Mouse (Mus musculus): ENCODE measurements at regions not wholly inside any gene's neighbourhood (a gene's known extent, or its start where the extent isn't known, plus 50 kb on each side); places are given as distances from the start of the nearest gene placed in this dataset.

DNA sequence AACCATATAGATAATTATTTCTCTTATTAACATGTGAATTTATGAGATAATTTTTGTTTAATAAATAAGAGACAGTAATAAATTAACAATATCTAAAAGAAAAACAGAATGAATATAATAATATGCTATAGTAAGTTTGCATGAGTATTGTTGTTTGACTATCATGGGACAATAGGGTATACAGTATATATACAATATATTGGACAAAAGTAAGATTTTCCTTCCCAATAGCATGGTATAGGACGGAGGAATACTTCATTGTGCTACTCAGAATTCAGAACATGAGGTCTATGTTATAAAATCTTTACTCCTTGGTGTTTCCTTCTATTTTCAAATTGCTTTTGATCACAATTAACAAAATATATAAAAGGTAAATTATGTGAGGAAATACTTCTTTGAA is 771.0 kb upstream of the Pcdh20 start:
- no peak for DNase-seq (ENCODE audit: extremely low spot score, low read depth, low spot score)

DNA sequence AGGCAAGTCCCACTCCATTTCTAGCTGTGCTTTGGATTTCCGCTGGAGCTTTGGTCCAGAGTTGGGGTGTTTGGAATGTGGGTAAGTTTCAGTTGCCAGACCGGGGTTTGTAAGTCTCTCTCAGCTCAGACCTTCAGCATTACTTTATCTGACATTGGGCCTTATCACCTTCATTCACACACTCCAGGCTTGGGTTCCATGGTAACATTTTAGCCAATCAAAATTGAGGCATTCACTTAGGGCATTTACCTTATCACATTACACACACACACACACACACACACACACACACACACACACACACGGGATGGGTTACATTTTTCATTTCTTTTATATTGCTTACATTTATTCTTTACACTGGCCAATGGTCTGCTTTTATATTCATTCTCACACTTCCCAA is 765.3 kb upstream of the Pcdh20 start:
- DNase-seq (ENCODE audit: extremely low spot score, low read depth, low spot score), result no peak

DNA sequence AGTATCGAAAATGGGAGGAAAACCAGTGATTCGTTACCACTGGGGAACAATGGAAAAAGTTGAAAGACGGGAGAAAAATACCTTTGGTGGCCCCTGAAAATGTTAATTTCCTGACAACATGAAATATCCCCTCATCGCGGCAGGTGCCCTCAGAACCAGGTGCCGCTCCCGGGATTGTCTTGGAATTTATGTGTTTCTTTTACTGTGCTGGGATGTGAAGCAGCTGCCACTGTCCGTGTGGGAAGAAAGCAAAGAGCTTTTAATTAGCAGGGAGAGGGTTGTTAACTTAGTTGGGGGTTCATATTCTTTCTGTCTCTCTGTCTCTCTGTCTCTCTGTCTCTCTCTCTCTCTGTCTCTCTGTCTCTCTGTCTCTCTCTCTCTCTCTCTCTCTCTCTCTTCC is 759.3 kb upstream of the Pcdh20 start:
- DNase-seq (ENCODE audit: extremely low spot score, low read depth, low spot score), result no peak

DNA sequence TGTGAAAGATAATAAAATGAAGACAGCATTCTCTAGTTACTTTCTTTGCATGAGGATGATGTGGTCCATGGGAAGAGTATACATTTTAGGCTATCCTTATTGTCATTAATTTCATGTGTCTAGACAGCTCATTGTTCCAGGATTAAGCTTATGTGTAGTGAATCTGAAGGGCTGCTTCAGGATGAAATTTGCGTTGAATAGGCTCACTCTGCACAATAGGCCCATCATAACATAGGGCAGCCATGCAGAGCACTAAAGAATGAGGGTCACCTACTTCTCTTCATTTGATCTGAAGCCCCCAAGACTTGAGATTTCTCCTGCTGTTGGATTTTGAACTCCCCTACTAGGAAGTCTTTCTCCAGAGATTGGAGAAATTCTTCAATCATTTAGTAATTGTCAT is 746.2 kb upstream of the Pcdh20 start:
- no peak for DNase-seq (ENCODE audit: extremely low spot score, low read depth, low spot score)

DNA sequence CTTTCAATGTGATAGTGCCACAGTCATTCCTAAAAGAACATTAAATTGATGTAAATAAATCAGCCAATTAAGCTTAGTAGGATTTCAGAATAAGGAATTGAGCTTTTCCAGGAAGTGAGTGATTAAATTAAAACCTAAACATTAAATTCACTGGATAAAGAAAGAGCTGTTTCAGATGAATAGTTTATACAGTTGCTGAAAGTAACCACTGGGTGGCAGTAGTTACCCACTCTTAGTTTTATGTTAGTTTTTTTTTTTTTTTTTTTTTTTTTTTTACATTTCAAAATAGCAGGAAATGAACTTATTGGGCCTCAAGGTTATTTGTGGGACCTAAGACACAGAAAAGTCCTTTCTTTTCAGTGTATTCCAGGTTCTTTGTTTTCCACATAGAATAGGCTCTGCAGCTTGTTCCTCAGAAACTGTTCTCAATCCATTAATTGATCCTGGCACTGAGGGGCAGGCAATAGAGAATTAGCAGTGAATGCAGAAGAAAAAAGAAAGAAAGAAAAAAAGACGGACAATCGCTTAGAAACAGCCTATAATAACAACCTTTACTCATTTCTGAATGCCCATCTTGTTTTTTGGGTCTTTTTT is 710.3 kb upstream of the Pcdh20 start:
- DNase-seq (ENCODE audit: extremely low spot score, low read depth, low spot score), result no peak

DNA sequence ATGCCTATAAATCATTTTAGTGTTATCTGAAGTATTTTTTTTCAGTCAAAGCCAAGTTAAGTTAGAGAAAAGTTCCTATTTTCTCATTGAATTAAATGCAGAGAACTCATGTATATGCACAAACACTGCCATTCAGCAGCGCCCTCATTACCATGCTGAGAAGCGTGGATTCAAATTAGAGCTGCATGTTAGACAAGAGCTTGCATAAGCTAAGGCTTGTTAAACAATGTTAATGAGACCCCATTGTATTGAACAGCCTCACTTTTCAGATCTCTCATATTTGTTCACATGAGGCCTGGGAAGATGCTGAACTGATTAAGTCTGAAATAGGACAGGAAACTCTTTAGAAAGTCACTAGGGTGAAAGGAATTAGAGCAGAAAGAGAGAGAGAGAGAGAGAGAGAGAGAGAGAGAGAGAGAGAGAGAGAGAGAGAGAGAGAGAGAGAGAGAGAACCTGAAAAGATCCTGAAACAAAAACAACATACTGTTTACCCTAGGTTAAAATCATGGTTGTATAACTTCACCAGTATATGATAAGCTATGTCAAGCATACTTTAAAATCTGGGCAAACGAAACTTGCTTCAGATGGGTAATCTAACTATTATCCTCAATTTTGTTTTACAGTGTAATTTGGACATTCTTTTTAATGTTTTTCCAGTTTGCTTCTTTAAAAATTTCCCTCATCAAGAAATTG is 671.9 kb upstream of the Pcdh20 start:
- no peak for DNase-seq (ENCODE audit: extremely low spot score, low read depth, low spot score)

DNA sequence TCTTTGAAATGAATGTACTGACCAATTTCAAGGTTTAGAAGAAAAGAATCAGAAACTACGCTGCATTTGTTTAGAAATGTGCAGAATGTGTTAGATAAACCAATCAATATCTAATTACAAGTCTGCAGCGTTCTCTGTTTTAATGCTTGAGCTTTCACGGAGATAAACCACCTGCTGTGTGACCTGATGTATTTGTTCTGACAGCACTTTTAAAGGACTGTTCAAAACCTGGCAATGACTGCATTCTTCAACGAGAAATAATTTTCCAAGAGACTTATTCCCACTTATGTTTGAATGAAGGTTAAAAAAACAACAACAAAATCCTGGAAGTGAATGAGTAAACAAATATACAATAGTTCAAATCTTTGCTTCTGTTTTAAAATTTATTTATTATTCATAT is 628.1 kb upstream of the Pcdh20 start:
- no peak for DNase-seq (ENCODE audit: extremely low spot score, low read depth, low spot score)

DNA sequence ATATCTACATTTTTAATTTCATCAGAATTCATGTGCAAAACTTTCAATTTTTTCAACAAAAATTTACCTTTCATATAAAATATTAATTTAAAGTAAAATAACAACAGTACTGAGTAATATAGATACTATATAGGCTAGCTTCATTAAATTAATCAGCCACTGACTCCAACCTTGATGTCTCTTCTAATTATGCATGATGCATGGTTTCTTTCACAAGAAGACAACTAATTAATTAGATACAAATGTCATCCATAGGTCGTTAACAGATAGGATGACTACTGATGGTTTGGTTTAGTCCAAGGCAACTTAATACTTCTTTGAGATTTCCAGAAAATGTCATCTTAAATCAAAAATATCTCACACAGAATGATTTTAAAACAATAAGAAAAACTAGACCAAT is 618.5 kb upstream of the Pcdh20 start:
- DNase-seq (ENCODE audit: extremely low spot score, low read depth, low spot score), result no peak

DNA sequence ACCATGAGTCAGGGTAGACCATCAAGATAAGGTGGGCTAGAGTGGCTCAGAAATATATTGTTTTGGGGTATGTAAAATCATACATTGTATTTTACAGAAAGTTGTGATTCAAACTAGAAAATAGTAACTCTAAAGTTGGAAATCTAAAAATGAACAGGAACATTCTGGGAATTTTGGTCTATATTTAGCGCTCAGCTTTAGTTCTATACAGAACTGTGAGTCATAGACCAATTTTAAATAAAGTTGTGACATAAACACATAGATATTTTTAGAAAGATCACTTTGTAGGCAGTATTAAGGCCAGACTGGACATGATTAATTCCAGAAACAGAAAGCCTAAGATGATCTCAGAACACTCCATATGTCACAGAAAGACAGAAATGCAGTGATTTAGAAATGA is 604.8 kb upstream of the Pcdh20 start:
- DNase-seq (ENCODE audit: extremely low spot score, low read depth, low spot score), result no peak

DNA sequence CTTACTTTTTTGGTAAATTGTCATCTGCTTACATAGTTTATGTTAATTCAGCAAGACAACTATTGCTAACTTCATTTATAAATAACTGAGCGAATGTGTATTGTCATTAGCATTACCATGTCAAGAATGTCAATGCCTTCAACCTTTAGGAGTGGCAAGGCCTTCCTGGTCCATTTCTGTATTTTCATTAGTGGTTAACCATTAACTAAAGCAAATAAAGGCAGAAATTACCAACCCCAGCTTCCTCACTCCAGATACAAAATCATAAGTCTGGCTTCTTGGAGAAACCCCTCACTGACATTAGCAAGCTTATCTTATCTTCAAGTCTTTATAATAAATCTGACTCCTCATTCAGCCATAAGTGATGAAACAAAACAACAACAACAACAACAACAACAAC is 592.8 kb upstream of the Pcdh20 start:
- no peak for DNase-seq (ENCODE audit: extremely low spot score, low read depth, low spot score)

DNA sequence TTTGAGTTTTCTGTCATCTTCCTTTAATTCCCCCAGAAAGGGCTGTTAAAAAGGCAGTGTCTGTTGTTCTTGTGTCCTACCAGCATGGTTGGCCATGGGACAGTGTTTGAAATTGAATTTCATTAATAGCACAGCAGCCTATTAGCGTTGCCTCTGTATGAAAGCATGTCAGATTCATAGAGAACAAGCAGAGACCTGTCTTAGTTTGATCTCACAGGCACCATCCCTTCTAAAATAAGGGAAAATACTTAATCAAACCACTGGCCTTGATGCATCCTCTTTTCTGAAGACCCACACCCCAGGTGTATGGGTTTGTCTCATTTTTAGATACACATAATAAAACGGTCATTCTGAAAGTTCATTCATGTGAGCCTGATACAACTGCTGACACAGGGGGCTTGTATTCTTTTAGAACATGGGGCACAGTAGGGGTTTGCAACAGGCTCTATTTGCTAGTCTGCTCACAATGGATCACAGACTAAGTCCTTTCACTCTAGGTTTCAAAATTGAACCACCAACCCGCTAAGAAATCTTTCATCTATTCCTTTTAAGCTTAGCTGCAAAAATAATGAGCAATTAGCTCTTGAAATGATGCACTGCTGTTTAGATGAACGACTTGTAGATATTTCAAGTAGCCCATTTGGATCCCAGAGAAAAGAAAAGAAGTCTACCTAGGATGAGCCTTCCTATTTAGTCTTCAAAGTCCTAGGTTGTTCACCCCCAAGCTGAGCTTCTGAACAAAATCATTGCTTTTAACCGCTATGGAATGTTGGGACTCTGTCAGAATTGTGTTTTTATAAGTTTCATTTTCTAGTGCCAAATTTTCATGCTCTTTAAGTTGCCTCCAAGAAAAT is 591.6 kb upstream of the Pcdh20 start:
- no peak for DNase-seq (ENCODE audit: extremely low spot score, low read depth, low spot score)

DNA sequence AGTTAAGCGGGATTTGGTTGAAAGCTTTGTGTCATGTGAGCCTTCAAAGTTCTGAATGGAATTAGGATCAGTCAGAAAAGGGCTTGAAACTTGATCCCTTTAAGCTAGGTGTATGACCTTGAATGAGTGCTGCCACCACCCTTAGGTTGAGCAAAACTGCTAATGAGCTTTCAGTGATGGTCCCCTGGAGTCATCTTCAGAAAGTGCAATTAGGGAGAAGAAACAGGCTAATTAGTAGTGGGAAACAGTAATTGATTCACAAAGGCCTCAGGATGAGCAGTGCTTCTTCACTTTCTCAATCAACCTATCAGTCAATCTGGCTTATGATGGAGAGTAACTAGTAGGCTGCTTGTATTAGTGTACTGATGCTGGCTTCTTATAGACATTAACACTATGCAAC is 590.1 kb upstream of the Pcdh20 start:
- DNase-seq (ENCODE audit: extremely low spot score, low read depth, low spot score), result no peak

DNA sequence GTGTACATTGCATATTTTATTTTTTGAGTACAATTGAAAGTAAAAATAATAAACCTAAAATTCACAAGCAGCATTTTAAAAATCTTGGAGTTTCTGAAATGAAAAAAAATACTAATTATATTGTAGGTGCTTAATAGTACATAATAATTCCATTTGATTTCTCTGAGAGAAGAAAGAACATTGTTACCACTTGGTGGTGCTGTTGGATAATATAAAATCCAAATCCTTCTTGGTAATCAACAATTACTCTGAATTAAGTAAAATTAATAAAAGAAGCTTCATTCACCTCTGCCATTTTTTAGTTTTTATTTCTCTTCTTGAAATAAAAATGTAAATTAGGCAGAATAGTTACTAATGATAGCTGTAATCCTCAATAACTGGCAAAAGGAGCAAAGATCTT is 563.2 kb upstream of the Pcdh20 start:
- DNase-seq (ENCODE audit: extremely low spot score, low read depth, low spot score), result no peak

DNA sequence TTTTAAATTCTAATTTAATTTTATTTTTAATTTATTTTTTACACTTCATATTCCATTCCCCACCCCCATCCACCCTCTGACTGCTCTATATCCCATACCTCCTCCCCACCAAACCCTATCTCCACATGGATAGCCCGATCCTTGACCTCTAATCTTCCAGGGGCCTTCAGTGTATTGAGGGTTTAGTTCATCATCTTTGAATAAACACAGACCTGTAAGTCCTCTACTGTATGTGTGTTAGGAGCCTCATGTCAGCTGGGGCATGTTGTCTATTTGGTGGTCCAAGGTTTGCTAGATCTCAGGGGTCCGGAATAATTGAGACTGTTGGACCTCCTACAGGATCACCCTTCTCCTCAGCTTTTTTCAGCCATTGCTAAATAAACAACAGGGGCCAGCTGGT is 540.2 kb upstream of the Pcdh20 start:
- DNase-seq (ENCODE audit: extremely low spot score, low read depth, low spot score), result no peak

DNA sequence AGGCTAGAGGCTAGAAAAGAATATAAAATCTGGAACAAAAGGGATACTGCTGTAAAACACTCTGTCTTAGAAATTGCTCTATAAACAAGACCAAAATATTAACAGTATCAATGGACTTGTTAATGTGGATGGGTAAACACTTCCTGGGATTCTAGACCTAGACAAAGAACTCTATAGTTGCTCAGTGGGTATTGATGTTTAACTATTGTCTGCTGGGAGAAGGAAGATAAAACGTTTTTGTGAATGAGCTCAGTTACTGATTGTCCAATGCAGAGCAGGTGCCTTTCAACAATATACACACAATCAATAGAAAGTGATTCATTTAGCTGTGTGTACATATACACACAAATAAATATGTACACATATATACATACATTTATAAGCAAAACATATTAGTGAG is 538.5 kb upstream of the Pcdh20 start:
- no peak for DNase-seq (ENCODE audit: extremely low spot score, low read depth, low spot score)

DNA sequence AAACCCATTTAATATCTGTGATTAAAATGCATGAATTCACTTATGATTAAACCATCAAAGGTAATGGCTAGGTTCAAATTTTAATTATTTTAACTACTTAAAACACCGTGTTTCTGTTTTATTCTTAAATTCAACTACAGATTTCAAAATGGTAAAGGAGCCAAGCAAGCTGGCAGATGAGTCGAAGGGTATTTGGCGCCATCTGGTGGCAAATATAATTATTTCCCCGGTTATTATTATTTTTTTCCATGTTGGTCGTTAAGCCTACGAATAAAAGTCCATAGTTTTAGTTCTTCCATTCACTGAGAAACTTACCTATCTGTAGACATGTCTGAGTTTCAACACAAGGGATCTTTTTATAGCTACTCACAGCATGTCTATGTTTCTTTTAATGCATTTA is 510.7 kb upstream of the Pcdh20 start:
- peak; percentile 10 for DNase-seq (ENCODE audit: extremely low spot score, low read depth, low spot score)

DNA sequence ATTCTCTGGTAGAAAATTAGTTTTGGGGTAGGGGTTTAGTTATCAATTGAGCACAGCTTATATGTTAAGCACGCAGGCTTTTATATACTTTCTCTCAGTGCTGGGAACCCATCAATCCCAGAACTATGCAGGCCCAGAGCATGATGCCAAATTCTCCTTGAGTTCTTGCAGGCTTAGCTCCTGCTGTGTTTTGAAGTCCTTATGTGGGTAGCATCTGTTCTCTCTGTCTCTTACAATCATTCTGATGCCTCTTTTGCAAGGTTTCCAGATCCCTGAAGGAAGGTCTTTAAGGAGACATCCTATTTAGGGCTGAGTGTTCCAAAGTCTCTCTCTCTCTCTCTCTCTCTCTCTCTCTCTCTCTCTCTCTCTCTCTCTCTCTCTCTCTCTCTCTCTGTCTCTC is 504.8 kb upstream of the Pcdh20 start:
- DNase-seq (ENCODE audit: extremely low spot score, low read depth, low spot score), result no peak

DNA sequence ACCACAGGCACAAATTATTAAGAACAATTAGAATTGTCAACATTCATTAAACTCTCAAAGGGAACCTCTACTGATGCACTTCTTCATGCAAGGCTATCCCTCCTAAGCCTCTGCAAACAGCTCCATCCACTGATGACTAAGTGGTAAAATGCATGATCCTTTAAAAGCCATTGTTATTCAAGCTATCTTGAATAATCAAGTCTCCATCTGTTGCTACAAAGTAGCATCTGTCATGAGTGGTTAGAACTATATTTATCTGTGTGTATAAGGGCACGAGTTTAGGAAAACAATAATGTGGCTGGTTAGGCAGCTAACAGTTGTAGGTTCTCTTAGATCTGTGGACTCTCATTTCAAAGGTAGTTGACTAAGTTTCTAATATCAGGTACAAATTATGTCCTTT is 463.4 kb upstream of the Pcdh20 start:
- no peak for DNase-seq (ENCODE audit: extremely low spot score, low read depth, low spot score)
